Mouse (Mus musculus) heart, adult 8-10 months (tissue): ENCODE measurements around the gene Ppp1r36. TPM values are rescaled to one million over a fixed set of nuclear protein-coding genes. Genes with fewer than 3 reads are reported as not detected.
A peak's percentile ranks its signal among the peaks of the same experiment; 100 is the strongest.
"Not testable (repeated sequence)": the region's sequence is repeated elsewhere in the genome, so short reads cannot be mapped to it uniquely, and the experiment has no call there.

Source experiments
- DNase-seq: peaks from one replicate; pipeline ENCODE4 v3.0.0; 2022; ENCODE audit warnings: low spot score
- total RNA-seq, 4 experiments: library from RNA; stranded (reverse); gene quantifications; 2 replicates each; pipeline ENCODE4 v1.2.4; 2022

Gene Ppp1r36
- total RNA-seq, 4 experiments from 2014 or later: 0.41 to 0.69 TPM; not detected in 2

- no peak for DNase-seq
Observed at GRCm38 (mm10) chr12:76446201-76446600, 28.9 kb downstream of the Ppp1r36 start.

DNA sequence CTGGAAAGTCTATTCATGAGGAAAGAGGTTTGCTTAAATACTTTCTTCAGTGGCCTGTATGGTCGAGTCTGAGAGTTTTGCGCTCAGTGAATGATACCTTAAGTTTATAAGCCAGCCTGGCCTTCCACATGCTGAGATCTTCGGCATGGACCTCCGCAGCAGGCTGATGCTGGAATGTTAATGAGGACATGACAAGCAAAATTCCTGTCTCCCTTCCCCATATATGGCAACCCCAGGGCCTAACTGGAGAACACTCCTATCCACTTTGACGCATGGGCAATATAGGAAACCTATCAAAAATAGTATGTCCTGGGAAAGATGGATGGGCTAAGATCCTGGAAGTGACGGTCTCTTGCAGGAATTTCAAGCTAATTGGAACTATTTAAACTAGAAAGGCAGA is 30.8 kb downstream of the Ppp1r36 start:
- no peak for DNase-seq

GRCm38 (mm10) chr12:76452203-76452602 is 34.9 kb downstream of the Ppp1r36 start:
- no peak for DNase-seq

- not testable (repeated sequence) for DNase-seq
Observed at GRCm38 (mm10) chr12:76458445-76458844, 41.1 kb downstream of the Ppp1r36 start.

GRCm38 (mm10) chr12:76459032-76459431 is 41.7 kb downstream of the Ppp1r36 start:
- DNase-seq: no peak

DNA sequence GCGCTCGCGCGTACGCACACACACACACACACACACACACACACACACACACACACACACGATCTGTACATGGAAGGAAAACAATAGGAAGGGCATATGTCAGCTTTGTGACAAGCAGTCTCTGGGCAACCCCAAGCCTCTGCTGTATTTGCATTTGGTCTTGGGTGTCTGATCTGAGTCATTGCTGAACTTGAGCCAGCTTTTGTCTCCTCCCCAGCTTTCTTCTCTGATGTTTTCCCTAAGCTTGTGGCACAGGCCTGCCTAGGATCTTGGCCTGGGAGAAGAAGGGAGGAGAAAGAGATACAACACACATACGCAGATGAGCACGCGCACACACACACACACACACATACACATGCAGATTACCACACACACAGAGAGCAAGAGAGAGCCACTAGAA is 46.1 kb downstream of the Ppp1r36 start:
- DNase-seq: no peak

GRCm38 (mm10) chr12:76464651-76465252 is 47.4 kb downstream of the Ppp1r36 start:
- DNase-seq: no peak

DNA sequence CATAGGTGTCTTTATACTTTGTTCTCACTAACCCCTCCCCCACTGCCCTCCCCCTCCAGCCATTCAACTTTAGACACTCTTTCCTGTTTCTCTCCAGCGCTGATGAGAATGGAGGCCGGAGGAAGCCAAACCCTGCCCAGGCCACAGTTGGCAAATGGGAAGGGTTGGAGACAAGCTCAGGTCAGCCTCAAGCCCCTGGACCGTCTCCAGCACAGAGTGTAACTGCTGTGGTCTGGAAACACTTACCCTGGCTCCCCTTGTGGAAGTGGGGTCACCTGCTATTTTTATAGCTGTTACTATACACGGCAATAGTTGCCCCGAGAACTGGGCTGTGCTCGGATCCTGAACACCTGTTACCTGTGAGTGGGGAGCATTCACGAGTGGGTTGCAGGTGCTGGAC is 49.3 kb downstream of the Ppp1r36 start:
- DNase-seq: no peak

GRCm38 (mm10) chr12:76467256-76467655 is 49.9 kb downstream of the Ppp1r36 start:
- no peak for DNase-seq

DNA sequence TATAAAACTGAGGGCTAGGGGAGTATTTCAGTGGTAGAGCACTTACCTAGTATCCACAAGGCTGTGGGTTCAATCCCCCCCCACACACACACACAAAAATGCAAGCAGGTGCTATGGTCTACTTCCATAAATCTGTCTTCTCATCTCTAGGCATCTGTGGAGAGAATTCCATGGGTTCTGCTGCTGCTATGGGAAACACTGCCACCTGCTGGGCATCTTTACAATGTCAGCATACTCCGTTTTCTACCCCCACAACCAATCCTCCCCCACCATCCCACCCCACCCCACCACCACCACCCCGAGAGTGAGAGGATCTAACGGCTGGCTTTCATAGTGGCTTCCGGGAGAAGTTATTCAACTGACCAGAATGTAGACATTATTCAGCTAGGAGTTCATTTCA is 54.7 kb downstream of the Ppp1r36 start:
- DNase-seq: peak; percentile 69

DNA sequence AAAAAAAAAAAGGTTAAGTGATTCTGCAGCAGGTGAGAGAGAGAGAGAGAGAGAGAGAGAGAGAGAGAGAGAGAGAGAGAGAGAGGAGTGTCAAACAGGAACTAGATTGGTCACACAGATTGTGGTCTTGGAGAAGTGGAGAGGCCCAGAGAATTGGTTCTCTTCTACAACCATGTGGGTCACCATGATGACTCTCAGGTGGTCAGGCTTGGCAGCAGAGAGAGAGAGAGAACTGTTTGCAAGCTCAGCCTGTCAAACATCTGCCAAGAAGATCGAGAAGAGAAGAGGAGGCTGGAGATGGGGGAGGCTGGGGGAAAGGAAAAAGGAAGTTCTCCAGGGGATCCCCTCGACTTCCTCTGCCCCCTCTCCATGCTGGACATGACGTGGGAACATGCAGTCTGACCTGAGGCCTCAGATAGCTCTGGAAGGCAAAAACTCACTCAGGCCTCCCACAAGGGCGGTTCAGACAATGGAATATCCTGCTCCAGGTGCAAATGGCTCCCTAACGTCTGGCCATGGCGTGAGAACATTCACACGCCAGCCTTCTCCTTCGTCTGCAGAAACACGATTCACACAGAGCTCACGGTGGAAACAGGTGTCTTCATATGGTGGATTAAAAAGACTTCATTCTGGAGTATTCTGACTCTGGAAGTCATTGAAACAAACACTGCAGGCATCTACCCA is 56.4 kb downstream of the Ppp1r36 start:
- no peak for DNase-seq

GRCm38 (mm10) chr12:76474246-76474583 is 56.9 kb downstream of the Ppp1r36 start:
- DNase-seq: no peak

DNA sequence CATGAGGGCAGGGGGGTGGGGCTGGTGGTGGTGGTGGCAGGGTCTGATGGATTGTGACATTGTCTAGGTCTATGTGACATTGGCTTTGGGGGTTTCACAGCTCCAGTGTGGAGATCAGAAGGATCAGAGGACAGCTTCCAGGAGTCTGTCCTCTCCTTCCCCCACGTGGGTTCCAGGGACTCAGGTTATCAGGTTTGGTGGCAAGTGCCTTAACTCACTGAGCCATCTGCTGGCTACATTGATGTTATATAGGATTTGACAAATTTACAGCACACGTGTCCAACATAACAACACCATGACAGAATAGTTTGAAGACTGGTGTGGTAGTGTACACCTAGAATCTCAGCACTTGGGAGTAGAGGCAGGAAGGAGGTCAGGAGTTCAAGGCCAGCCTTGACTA is 57.5 kb downstream of the Ppp1r36 start:
- DNase-seq: no peak

DNA sequence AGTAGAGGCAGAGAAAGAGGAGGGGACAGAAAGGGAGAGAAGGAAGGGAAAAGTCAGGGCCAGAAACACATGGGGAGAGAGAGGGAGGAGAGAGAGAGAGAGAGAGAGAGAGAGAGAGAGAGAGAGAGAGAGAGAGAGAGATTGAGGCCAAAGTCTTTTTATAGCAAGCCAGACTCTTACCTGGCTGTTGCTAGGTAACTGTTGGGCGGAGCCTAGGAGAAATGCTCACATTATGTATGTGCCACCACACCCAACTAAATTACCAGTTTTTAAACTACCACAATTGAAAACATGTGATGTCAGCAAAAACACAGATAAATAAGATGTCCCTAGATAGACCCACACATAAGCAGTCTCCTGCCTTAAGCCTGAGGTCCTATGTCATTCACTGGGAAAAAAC is 58.8 kb downstream of the Ppp1r36 start:
- DNase-seq: no peak

GRCm38 (mm10) chr12:76478309-76479023 is 61.1 kb downstream of the Ppp1r36 start:
- DNase-seq: peak; percentile 61

DNA sequence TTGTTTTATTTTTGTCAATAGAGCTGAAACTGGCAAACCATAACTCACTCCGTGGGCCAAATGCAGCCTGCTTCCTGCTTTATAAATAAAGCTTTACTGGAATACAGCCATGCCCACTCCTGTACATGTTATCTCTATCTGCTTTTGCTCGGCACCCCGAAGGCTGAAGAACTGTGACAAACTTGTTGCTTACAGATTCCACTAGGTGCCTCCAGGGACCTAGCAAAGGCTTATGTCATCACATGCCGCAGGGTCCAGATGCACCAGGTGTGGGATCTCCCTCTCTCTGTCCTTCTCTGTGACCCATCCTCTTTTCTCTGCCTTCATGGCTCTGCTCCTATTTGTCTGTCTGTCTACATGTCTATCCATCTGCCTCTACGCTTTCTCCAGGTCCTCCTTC is 61.8 kb downstream of the Ppp1r36 start:
- no peak for DNase-seq

- peak; percentile 57 for DNase-seq
Observed at GRCm38 (mm10) chr12:76479836-76480495, 62.6 kb downstream of the Ppp1r36 start.

GRCm38 (mm10) chr12:76482446-76482845 is 65.1 kb downstream of the Ppp1r36 start:
- no peak for DNase-seq

DNA sequence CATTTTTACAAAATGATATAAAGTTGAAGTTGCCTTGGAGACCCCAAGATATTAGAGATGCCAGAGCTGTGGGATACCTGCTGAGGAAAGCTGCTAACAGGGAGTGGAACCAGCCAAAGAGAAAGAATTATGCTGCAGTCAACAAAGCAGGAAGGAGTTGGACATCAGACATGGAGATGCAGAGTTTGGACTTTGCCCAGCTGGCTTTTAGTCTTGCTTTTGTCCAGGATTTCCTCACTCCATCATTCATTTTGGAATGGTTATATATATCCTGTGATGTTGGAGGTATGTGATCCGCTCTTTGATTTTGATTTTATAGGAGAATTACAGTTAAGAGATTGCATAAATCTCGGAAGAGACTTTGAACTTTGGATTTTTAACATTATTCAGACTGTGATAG is 65.6 kb downstream of the Ppp1r36 start:
- no peak for DNase-seq

- DNase-seq: no peak
Observed at GRCm38 (mm10) chr12:76484881-76485280, 67.5 kb downstream of the Ppp1r36 start.

- no peak for DNase-seq
Observed at GRCm38 (mm10) chr12:76485381-76485780, 68.0 kb downstream of the Ppp1r36 start.

DNA sequence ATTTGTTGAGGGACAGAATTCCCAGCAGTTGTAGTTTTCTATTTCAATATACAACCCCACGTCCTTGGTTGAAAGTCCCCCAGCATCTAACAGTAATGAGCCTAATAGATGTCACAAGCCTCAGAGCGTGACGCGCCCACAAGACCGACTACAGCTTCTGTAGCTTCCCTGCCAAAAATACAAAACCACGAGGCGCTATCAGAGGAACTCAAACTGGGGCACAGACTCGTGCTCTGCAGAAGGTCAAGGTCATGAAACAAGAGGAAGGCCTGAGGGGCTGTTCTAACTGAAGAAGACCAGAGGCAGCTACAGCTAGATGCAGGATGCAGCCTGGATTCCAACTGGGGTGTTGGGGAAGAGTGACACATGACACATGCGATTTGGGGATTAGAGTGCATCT is 69.6 kb downstream of the Ppp1r36 start:
- no peak for DNase-seq
